Mouse (Mus musculus) fibroblast of lung, adult 2 months (primary cell): ENCODE measurements around the gene Gm4707.
"Not testable (repeated sequence)": the region's sequence is repeated elsewhere in the genome, so short reads cannot be mapped to it uniquely, and the experiment has no call there.

ENCODE experiments used
- DNase-seq: peaks from one replicate; pipeline ENCODE4 v3.0.0-alpha.2; 2011; ENCODE audit warnings: low read depth

The Gm4707 gene

DNA sequence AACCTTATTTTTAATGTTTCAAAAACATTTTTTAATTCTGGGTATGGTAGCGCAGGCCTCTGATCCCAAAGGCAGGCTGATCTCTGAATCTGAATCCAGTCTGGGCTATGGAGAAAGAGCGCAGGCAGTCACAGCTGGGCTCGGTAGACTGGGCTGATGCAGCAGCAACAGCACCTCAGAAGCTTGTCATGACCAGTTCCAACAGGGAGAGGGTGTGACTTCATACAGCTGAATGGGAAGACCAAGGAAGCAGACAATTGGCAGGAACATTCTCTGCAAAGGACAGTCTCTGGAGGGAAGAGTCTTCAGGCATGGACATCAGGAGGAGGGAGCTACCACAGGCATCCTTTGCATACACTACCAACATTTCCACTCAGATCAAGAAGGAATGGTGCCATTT, 15.6 kb downstream of the Gm4707 start:
- DNase-seq: no peak

DNA sequence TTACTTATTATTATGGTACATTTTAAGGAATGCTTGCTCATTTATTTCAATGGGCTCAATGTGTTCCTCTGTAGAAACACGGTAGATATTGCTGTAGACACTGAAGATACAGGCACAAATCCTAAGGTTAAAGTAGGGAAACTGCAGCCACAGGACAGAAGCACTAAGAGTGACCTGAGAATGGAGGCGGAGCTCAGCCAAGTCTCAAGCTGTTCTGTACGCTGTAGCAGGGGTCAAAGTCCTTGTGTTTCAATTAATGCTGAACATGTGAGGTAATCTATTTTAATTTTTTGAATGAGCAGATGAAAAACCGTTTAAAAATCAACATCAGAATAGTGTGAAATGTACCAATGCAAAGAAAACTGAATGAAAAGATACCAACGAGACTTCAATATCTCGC, 16.4 kb downstream of the Gm4707 start:
- no peak for DNase-seq

DNA sequence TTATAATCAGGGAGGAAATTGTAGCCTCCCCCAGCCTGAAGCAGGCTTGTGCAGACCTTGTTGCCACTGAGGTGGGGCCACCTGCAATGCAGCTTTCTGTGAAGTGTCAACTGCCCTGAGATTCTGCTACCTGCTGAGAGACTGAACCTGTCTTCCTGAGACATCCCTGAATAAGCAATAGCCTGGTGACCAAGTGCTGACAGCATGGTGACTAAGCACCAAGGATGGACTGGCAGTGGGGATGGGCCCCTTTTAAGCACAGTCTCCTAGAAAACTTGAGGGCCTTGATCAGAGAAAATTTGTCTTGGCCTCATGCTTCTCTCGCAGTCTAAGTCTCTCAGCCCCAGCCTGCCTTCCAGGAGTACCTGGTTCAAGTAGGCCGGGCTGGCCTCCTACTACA, 37.2 kb downstream of the Gm4707 start:
- DNase-seq: not testable (repeated sequence)

DNA sequence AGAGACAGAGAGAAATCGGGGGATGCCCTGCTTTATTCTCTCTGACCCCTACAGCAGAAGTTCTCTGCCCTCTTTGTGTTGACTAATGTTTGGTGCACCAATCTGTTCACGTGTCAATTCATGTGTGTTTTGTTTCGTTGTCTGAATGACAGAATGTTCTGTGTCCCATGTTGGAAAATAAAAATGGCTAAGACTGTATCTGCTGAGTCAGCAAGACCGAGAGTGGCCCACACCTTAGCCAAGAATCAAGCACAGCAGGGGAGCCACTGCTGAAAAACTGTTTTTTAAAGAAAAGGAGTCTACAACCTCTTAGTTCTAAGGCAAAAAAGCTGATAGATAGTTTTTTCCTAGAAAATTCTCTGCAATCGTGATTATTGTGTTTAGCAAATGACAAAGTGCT, 40.3 kb downstream of the Gm4707 start:
- DNase-seq: not testable (repeated sequence)

DNA sequence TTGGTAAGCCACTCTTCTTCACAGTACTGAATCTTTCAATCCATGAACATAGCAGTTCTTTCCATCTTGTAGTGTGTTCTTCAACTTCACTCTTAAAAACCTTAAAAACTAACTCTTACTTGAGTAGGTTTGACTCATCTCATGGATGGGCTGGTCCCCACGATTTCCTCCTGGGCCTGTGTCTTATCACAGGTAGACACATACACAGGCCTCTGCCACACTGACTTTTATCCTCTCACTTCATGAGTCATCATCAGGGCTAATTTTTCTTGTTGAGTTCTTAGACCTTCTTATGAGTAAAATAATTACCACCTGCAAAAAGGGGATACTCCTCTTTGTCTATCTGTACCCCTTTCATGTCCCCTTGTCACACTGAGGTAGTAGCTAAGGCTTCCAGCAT, 42.7 kb downstream of the Gm4707 start:
- no peak for DNase-seq
